Mouse (Mus musculus): ENCODE measurements around the gene Trmt1. TPM values are rescaled to one million over a fixed set of nuclear protein-coding genes. Genes with fewer than 3 reads are reported as not detected.

Gene Trmt1
- polyA plus RNA-seq (2015; fragmentation: Nextera tagmentation; extraction: Ambion mirVana): 59.9 and 68.3 TPM in 2 replicates

DNA sequence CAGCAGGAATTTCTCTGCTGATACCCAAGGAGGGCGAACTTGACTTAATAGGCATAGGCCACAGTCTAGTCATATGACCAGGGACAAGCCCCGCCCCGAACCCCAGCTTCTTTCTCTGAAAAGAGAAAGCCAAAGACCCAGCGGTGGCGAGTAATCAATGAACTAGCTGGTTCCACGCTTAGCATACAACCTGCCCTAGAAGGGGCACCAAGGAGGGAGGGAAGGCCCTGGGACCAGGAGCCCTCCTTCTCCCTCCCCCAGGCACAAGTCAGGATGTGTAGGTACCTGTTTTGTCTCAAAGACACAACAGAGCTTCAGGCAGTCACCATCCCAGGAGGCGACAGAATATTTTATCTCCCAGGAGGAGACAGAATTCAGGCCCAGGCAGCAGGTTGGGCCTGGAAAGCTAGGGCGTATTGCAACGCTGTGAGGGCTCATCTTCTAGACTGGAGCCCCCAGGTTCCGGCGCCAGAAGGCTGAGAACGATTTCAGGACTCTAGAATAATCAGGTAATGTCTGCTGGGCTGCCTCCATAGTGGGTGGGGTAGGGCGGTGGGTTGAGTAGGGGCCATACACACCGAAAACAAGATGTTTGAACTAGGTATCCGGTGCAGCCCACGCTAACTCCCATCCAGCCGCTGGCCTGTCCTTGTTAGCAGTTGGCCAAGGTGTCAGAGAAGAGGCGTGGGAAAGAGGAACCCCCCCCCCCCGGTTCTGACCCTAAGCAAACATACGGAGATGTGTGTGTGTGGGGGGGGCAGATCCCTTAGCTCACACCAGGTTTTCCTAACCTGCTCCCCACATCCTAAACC lies at the start of gene Trmt1:
Gene Trmt1 (plus strand): TSS at position 117 of the 812 bp plus-strand sequence.
- H3K4me2 ChIP-seq (replicated peaks): peak within 1 kb of the TSS; percentile 81
- peak within 1 kb of the TSS; percentile 100 for H3K4me3 ChIP-seq (replicated peaks)
- no peaks in the 10 kb centered on the region for H3K27me3 ChIP-seq (replicated peaks)
- H3K36me3 ChIP-seq: peaks cover 3% of the 10 kb centered on the region; the same call in 1 of the 2 replicates
- ATAC-seq: peak; percentile 16
- peaks cover 31% of the 10 kb centered on the region for H3K4me1 ChIP-seq (replicated peaks)
- H3K9ac ChIP-seq: peak within 1 kb of the TSS; percentile 100
- no peaks in the 10 kb centered on the region for H3K9me3 ChIP-seq
- H3K27ac ChIP-seq: peak within 1 kb of the TSS; percentile 92
- WGBS: 6% methylated on average over 20 of the region's 20 CpGs

GRCm38 (mm10) chr8:84637946-84638554 lies 48.1 kb upstream of the Trmt1 start:
- no peak for ATAC-seq

GRCm38 (mm10) chr8:84638555-84639161 lies 47.4 kb upstream of the Trmt1 start:
- ATAC-seq: peak; percentile 42
- under 1% methylated on average over 52 of the region's 52 CpGs for WGBS
- H3K27me3 ChIP-seq (replicated peaks): no peaks in the 10 kb centered on the region
- H3K4me2 ChIP-seq (replicated peaks): peak overlapping the region; percentile 85
- H3K4me3 ChIP-seq (replicated peaks): peak overlapping the region; percentile 54
- peak overlapping the region; percentile 89 for H3K27ac ChIP-seq
- H3K9me3 ChIP-seq: no peaks in the 10 kb centered on the region
- H3K9ac ChIP-seq: peak overlapping the region; percentile 61
- no peaks in the 10 kb centered on the region for H3K36me3 ChIP-seq
- peaks cover 34% of the 10 kb centered on the region for H3K4me1 ChIP-seq (replicated peaks)

More at GRCm38 (mm10) chr8:84637946-84638554, 48.1 kb upstream of the Trmt1 start:
- Histone ChIP-seq H3K36me3 (no peaks in the 10 kb centered on the region), H3K27me3 (replicated peaks) (no peaks in the 10 kb centered on the region), H3K4me2 (replicated peaks) (peak overlapping the region; percentile 85), H3K4me1 (replicated peaks) (peaks cover 34% of the 10 kb centered on the region), H3K27ac (peak overlapping the region; percentile 89; the same call in 1 of the 2 replicates), H3K9me3 (no peaks in the 10 kb centered on the region), H3K9ac (peak overlapping the region; percentile 61), H3K4me3 (replicated peaks) (peak overlapping the region; percentile 54)
- WGBS: 35% methylated on average over 8 of the region's 8 CpGs

DNA sequence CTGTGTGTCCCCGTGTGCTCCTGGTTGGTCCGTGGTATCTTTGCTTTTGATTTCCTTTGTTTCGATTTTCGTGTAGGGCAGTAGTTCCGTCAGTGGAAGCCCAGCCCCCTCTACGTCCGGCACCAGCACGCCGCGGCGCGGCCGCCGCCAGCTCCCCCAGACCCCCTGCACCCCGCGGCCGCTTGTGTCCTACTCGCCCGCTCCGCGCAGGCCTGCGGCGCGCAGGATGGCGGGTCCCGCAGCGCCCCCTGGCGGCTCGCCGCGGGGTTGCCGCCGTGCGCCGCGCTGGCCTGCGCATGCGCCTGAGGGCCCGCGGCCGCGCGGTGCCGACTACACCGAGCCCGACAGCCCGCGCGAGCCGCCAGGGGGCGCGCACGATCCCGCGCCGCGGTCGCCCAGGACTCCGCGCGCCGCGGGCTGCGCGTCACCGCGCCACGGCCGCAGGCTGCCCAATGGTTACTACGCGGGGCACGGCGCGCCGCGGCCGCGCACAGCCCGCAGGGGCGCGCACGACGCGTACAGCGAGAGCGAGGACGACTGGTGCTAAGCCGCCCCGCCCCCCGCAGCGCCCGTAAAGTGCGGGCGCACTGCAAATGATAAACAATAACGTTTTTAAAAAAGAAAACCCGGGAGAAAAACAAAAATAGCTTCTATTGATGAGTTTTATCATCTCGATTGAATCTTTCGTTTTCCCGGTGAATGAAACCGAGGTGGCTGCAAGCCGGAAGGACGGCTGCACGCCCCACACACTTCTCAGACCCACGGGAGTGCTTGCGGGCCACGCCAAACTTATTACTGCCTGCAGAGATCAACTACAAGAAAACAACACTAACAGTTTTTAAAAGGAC lies 46.7 kb upstream of the Trmt1 start:
- Histone ChIP-seq H3K4me3 (replicated peaks) (peak overlapping the region; percentile 54), H3K27ac (peak overlapping the region; percentile 89), H3K36me3 (no peaks in the 10 kb centered on the region), H3K4me1 (replicated peaks) (peaks cover 34% of the 10 kb centered on the region), H3K4me2 (replicated peaks) (peak overlapping the region; percentile 85), H3K27me3 (replicated peaks) (no peaks in the 10 kb centered on the region), H3K9me3 (no peaks in the 10 kb centered on the region), H3K9ac (peak overlapping the region; percentile 61)
- under 1% methylated on average over 105 of the region's 106 CpGs for WGBS
- ATAC-seq: peak; percentile 94

DNA sequence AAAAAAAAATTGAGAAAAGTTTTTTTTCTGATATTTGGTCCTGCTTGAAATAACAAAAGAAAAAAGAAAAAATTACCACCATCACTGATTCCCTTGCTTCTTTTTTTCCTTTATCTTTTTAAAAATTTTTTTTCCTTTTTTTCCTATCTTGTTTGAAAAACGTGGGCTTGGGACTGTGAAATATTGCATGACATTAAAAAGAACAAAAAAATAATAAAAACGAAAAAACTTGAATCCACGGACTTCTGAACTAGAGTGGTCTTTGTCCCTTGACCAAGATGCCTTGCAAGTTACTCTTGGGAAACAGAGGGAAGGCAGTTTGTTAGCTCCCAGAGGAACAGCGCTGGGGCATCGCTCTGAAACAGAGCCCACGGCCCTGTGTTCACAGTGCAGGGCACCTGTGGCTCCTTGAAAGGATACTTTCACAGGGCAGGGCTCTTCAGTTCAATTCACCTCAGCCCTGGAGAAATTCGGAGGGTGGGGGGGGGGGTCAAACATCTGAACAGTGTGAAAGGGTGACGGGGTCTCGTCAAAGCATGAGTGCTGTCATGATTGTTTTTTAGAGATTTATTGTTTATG lies 46.0 kb upstream of the Trmt1 start:
- 26% methylated on average over 9 of the region's 9 CpGs for WGBS
- Histone ChIP-seq H3K27ac (no peak overlapping the region), H3K4me3 (replicated peaks) (peak overlapping the region; percentile 54), H3K9ac (no peak overlapping the region), H3K4me2 (replicated peaks) (peak overlapping the region; percentile 59), H3K4me1 (replicated peaks) (peaks cover 30% of the 10 kb centered on the region), H3K36me3 (no peaks in the 10 kb centered on the region), H3K9me3 (no peaks in the 10 kb centered on the region), H3K27me3 (replicated peaks) (no peaks in the 10 kb centered on the region)
- ATAC-seq: no peak

DNA sequence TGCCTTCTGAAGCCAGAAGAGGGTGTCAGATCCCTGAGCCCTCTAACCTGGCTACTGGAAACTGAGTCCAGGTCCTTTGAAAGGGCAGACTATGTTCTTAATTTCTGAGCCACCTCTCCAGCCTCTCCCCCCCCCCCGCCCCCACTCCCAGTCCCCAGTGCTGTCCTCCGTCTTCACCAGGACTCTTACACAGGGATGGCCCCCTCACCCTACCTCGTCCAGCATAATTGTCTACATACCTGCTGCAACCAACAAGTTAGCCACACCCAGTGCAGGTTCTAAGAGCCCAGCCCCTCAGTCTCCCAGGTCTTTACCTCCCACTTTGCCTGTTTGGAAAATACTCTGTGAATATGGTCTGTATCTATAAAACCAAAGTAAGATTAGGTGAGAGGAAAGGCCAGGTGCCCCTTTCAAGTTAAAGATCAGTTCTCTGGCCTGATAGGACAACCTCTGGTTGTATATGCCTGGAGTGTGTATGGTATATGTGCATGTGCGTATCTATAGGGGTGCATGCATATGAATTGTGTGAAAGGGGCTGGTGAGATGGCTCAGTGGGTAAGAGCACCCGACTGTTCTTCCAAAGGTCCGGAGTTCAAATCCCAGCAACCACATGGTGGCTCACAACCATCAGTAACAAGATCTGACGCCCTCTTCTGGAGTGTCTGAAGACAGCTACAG lies 45.4 kb upstream of the Trmt1 start:
- Histone ChIP-seq H3K9ac (no peak overlapping the region), H3K4me3 (replicated peaks) (no peak overlapping the region), H3K27me3 (replicated peaks) (no peaks in the 10 kb centered on the region), H3K36me3 (no peaks in the 10 kb centered on the region), H3K4me1 (replicated peaks) (peaks cover 23% of the 10 kb centered on the region), H3K4me2 (replicated peaks) (no peak overlapping the region), H3K27ac (no peak overlapping the region), H3K9me3 (no peaks in the 10 kb centered on the region)
- ATAC-seq: no peak
- 60% methylated on average over 7 of the region's 7 CpGs for WGBS

DNA sequence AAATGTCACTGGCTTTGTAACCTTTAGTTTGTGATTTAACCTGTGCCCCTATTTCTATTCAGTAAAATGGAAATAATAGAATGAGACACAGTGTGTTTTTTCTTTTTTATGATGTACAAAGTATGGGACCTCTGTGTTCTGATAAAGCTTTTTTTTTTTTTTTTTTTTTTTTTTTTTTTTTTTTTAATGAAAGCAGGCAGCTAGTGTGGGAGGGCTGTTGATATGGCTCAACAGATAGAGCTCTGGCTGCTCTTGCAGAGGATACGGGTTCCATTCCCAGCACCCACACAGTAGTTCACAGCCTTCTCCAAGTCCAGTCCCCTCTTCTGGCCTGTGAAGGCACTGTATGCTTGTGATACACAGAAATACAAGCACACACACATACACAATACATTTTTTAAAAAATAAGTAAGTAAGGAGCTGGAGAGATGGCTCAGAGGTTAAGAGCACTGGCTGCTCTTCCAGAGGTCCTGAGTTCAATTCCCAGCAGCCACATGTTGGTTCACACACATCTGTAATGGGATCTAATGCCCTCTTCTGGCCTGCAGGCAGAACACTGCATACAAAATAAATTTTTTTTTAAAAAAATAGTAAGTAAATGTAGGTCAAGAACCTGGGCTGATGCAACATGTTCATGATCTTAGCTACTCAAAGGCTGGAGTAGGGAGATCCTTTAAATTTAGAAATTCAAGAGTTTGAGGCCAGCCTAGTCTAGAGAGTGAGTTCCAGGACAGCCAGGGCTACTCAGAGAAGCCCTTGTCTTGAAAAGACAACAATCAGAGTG lies 44.3 kb upstream of the Trmt1 start:
- no peak overlapping the region for H3K9ac ChIP-seq
- H3K27me3 ChIP-seq (replicated peaks): no peaks in the 10 kb centered on the region
- 80% methylated on average over 1 of the region's 1 CpGs for WGBS
- ATAC-seq: no peak
- H3K36me3 ChIP-seq: no peaks in the 10 kb centered on the region
- H3K4me3 ChIP-seq (replicated peaks): no peak overlapping the region
- H3K9me3 ChIP-seq: no peaks in the 10 kb centered on the region
- H3K4me2 ChIP-seq (replicated peaks): no peak overlapping the region
- peaks cover 17% of the 10 kb centered on the region for H3K4me1 ChIP-seq (replicated peaks)
- no peak overlapping the region for H3K27ac ChIP-seq

DNA sequence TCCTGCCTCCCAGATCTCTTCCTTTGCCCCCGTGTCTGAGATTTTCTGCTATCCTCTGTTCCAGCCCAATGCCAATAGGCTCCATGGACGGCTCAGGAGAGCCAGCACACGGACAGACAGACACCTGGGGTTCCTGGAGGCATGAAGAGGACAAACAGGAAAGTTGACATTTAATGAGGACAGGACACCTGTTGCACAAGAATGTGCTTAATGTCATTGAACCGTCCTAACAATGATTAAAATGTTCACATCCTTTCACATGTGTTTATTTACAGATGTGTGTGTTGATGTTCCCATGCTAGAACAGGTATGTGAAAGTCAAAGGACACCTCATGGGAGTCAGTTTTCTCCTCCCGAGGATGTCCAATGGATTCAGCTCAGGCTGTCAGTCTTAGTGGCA lies 43.1 kb upstream of the Trmt1 start:
- Histone ChIP-seq H3K9ac (no peak overlapping the region), H3K4me1 (replicated peaks) (peaks cover 21% of the 10 kb centered on the region), H3K4me3 (replicated peaks) (no peak overlapping the region), H3K9me3 (no peaks in the 10 kb centered on the region), H3K27me3 (replicated peaks) (no peaks in the 10 kb centered on the region), H3K36me3 (no peaks in the 10 kb centered on the region), H3K27ac (no peak overlapping the region), H3K4me2 (replicated peaks) (no peak overlapping the region)
- 64% methylated on average over 5 of the region's 5 CpGs for whole genome bisulfite sequencing
- ATAC-seq: no peak

- Histone ChIP-seq H3K36me3 (no peaks in the 10 kb centered on the region), H3K4me2 (replicated peaks) (no peak overlapping the region), H3K9ac (no peak overlapping the region), H3K4me1 (replicated peaks) (peaks cover 15% of the 10 kb centered on the region; the same call in 1 of the 2 replicates), H3K4me3 (replicated peaks) (no peak overlapping the region), H3K27me3 (replicated peaks) (no peaks in the 10 kb centered on the region), H3K27ac (no peak overlapping the region), H3K9me3 (no peaks in the 10 kb centered on the region)
- WGBS: 59% methylated on average over 6 of the region's 6 CpGs
- no peak for ATAC-seq
Measured at GRCm38 (mm10) chr8:84646800-84647199, 39.3 kb upstream of the Trmt1 start.

DNA sequence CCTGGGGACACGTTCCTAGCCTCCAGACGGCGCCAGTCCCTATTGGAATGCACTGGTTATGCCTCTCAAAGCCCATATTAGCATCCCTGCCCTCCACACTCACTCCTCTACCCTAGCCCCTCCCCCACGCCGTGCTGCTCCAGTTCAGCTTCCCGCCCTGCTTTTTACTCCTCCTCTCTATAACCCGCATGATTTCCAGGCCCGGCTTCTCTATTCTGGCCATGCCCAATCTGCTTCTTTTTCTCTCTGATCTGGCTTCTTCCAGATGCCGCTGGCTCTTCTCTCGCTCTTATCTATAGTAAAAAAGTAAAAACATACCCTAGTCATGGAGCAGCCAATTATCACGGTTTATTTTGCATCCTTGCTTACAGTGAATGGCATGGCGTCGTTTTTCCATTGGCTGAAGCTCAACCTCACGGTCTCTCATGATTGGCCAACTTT lies 38.6 kb upstream of the Trmt1 start:
- Histone ChIP-seq H3K9ac (0 out of 2 replicates have a peak overlapping the region, but pooled peaks have one; percentile 2), H3K27me3 (replicated peaks) (no peaks in the 10 kb centered on the region)

More for the DNA sequence above, 38.6 kb upstream of the Trmt1 start:
- no peaks in the 10 kb centered on the region for H3K36me3 ChIP-seq
- WGBS: 5% methylated on average over 14 of the region's 14 CpGs
- no peaks in the 10 kb centered on the region for H3K9me3 ChIP-seq
- ATAC-seq: peak; percentile 40; the same call in 1 of the 2 replicates
- H3K4me3 ChIP-seq (replicated peaks): 0 out of 2 replicates have a peak overlapping the region, but pooled peaks have one; percentile 6
- H3K4me1 ChIP-seq (replicated peaks): peaks cover 11% of the 10 kb centered on the region; the same call in 1 of the 2 replicates
- H3K4me2 ChIP-seq (replicated peaks): peak overlapping the region; percentile 41
- H3K27ac ChIP-seq: no peak overlapping the region

Data from intestine, embryonic 15.5 days (tissue).